Mouse (Mus musculus) liver, adult 2 months (tissue): ENCODE results near the gene Mettl16.

Source experiments
- CTCF ChIP-seq: fragments of 200-500 bp; IDR thresholded peaks from 2 replicates; pipeline ENCODE4 v1.5.1; 2011; ENCODE audit warnings: low read depth, low read length, control low read depth
- POLR2A ChIP-seq: fragments of 200-500 bp; IDR thresholded peaks from 2 replicates; pipeline ENCODE4 v1.6.1; 2011; ENCODE audit warnings: low read length, control low read depth; ENCODE audit not compliant: insufficient read depth; ENCODE audit errors: extremely low read depth

- TF ChIP-seq POLR2A (no peak), CTCF (no peak)
Measured at GRCm38 (mm10) chr11:74761011-74761705, 9.5 kb upstream of the Mettl16 start.
